Mouse (Mus musculus) adrenal gland, postnatal 10 days (tissue): ENCODE data around the gene Tmem161a. TPM values are rescaled to one million over a fixed set of nuclear protein-coding genes. Genes with fewer than 3 reads are reported as not detected.
"Not testable (repeated sequence)": the region's sequence is repeated elsewhere in the genome, so short reads cannot be mapped to it uniquely, and the experiment has no call there.

Experiments used
- DNase-seq: peaks from one replicate; pipeline ENCODE4 v3.0.0; 2021; ENCODE audit warnings: mixed read lengths
- total RNA-seq, 2 experiments: library from RNA; stranded (reverse); gene quantifications; 2 replicates each; pipeline ENCODE4 v1.2.3; 2021

Gene Tmem161a
- total RNA-seq, 2 experiments from 2014 or later = 43.1 to 47.0 TPM

DNA sequence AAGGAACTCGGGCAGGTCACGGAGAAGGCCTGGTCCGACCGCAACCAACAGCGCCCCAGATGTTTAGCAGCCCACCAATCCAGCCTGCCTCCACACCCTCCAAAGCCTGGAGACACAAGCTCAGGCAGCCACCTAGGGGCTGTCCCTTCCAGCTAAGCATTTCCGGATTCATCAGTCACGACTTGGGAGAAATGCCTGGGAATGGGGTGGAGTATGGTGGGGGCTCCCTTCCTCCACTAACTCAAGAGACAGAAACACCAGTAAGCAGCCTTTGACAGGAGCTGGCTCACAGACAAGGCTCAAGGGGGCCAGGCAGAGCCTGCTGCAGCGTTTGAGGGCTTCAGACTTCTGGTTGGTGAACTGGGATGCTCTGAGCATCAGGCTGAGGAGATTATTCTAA lies 38.4 kb downstream of the Tmem161a start:
- peak; percentile 50 for DNase-seq

DNA sequence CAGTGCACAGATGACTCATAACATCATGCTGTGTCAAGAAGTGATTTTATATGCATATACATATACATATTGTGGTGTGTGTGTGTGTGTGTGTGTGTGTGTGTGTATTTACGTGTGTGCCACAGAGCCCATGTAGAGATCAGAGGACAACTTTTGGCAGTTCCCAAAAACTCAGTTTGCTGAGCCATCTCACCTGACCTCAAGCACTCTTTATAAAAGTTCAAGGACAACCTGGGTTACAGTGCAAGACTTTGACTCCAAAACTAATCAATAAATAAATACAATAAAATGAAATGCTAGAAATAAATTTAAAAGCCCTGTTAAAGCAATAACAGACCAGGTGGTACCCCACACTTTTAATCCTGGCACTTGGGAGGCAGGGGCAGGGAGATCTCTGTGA lies 39.1 kb downstream of the Tmem161a start:
- DNase-seq = no peak

DNA sequence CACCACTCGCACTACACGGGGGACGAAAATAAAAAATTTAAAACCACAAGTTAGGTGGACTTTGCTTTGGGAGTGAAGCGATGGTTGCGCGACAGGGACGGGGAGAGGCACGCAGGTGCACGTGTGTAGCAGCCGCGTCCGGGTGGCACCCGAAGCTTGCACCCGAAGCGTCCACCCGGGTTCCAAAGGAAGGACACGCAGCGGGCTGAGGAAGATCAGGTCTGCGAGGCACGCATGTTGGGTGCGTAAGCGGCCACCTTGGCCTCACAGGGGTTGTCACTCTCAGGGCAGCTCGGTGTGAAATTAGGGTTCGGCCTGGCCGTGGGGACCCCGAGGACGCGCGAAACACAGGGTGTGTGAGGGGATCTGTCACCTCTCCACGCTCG lies 39.6 kb downstream of the Tmem161a start:
- peak; percentile 60 for DNase-seq

DNA sequence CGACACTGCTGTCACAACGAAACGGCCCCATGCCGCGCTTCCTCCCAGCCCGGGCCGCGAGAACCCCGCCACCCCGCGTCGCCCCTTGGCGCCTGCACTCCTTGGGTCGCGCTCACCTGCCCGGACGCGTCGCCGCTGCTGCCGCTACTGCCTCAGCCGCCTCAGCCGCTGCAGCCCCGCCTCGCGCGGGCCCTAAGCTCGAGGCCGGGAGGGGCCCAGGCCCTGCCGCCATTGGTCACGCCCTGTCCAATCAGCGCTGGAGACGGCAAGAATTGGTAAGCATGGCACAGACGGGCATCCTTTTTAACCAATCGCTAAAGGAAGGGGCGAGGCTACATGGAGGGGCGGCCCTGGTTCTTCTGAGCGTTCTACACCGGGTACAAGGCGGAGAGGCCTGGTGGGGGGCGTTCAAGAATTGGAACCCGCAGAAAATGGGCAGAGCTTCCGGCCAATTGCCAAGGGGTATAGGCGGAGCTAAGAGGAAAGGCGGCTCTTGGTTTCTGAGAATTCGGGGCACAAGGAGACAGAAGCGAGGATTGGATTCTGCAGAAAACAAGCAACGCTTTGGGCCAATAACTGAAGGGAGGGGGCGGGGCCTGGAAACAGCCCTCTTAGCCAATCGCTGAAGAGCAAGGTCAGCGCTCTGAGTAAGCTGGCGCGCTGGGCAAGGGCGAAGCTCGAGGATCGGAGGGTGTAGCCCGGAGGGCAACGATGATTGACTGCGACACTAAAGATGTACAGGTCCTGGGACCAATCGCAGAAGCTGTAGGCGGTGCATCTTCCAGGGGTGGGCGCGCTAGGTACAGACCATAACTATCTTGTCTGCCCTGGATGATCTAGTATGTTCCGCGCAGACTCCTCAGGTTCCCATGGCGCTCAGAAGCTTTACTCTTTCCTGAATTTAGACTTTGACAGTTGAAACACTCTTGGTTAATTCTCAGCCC lies 40.2 kb downstream of the Tmem161a start, which contains the start of gene Slc25a42:
Gene Slc25a42 (minus strand): TSS at position 194 of the 944 bp plus-strand sequence.
- DNase-seq = peak; percentile 97

DNA sequence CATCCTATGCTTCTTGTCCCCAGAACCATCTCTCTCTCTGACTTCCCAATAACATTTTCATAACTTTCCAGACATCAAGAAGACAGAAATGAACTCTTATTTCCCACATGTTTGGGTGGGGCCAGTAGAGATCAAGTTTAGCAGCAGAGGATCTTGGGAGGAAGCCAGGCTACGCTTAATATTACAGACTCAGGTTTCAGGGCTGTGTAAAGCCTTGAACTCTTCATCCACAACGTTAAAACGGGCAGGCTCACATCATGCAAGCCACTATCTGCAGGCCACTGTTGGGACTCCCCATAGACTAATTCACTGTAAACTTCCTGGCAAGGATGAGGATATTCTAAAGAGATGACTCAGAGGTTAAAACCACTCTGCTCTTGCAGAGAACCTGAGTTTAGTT lies 42.3 kb downstream of the Tmem161a start:
- DNase-seq = no peak

DNA sequence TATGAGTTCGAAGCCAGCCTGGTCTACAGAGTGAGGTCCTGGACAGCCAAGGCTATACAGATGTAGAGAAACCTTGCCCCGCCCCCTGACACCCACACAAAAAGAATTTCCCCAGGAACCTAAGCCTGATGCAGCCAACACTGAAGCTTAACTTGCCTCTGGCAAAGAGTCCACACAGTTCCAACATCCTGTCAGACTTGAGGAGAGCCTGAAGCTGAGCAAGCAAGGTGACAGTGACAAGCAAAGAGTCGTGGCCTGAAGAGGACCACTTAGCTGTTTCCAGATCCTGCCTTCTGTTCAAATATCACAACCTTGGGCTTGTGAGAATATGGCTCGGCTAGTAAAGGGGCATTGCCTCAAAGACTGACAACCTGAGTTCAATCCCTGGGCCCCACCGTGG lies 42.9 kb downstream of the Tmem161a start:
- no peak for DNase-seq

DNA sequence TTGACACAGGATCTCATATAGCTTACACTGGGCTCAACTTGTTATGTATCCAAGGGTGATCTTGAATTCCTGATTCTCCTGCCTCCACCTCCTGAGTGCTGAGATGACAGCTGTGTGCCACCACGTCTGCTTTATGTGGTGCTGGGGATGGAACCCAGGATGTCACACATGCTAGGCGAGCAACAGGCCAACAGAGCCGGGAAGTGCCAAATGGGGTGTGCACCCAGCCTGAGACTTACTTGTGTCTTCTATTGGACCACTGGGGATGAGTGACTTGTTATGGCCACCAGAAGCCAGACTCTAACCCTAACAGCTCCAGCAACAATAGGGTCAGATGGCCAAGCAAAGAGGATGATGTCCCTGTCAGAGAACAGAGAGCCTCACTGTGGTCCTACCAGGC lies 44.0 kb downstream of the Tmem161a start:
- not testable (repeated sequence) for DNase-seq

DNA sequence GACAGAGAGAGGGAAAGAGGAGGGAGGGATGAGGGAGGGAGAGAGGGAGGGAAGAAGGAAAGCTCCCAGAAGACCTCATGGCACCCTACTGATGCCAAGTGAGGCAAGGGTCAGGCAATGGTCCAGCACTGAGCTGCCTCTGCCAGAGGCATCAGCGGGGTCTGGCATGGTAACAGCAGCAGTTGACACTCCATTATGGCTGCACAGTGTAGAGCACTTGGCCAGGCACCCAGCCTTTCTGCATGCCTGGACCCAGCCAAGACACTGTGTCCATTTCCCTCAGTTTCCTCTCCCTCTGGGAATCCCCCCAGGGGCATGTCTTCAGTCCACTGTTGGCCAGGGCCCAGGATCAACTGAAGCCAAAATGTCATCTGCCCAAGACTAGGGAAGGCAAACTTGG lies 44.4 kb downstream of the Tmem161a start:
- peak; percentile 84 for DNase-seq

DNA sequence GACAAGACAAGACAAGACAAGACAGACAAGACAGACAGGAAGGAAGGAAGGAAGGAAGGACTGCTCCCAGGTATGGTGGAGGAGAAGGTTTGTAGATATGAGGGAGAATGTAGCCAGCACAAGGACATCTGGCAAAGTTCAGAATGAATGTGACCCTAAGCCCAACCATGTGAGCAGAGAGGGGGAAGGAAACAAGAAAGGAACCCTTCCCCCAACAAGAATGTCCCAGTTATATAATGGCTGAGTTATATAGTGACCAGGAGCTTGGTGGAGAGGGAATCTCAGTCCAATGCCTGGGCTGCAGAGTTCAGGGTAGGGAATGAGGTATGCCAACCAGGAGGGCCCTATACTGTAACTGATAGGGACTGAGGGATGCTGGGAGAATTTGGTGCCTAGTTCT lies 45.3 kb downstream of the Tmem161a start:
- no peak for DNase-seq

DNA sequence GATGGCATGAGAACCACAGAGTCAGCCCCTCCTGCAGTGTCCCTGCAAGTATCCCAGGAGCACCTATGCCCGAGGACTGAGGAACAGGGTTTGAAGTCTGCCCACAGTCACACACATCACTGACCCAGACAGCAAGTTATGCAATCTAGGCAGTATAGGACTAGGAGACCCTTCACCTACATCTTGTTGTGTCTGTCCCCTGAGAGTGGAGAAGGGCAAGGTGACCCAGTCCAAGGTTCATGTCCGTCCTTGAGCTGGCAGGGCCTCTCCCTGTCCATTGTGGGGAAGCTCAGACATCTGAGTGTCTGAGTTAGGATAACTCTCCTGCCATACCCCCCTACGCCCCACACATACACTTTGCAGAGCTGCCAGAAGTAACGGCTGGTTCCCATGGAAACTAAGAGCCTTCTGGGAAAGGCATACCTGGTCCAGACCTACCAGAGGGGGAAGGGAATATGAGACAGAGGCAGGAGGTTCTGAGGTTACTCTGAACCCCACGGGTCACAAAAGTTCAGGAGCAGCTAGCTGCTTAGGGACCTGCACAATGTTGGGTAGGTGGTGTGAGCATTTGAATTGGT lies 47.0 kb downstream of the Tmem161a start:
- DNase-seq = peak; percentile 57

DNA sequence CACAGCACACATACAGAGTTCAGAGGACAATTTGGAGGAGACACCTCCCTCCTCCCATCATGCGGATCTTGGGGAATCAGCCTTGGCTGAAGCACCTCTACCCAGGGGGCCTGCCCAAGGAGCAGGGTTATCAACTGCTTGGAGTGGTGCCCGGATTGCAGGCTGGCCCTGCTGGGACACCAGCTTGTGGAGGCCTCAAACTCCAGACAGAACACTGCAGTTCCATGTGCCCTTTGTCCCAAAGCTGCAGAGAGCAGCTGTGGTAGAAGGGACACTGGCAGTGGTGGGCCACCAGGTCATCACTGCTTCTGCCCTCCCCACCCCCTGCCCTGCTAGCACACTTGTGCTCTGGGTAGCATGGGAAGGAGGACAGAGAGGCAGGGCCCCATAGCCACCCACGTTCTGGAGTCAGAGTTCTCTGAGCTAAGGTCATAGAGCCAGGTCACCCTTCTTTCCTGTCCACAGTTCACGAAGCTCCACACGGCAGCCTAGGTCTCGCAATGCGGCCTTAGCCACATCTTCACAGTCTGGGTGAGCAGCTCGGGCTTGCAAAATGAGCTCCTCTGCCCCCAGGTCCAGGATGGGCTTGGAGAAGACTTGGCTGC lies 48.2 kb downstream of the Tmem161a start:
- DNase-seq = peak; percentile 87

DNA sequence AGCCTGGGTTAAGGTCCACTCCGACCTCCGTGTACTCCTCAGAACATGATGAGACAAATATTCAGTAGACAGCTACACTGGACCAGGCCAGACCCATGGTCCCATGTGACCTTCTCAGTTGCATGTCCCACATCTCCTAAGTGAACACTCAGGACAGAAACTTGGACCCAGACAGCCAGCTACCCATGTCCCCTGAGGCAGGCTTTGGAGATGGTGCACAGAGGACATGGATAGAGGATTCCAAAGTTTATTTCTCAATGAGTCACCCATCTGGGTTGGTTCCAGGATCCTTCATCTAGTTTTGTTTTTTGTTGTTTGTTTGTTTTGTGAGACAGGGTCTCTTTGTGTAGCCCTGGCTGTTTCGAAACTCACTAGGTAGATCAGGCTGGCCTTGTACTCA lies 48.8 kb downstream of the Tmem161a start:
- peak; percentile 63 for DNase-seq

DNA sequence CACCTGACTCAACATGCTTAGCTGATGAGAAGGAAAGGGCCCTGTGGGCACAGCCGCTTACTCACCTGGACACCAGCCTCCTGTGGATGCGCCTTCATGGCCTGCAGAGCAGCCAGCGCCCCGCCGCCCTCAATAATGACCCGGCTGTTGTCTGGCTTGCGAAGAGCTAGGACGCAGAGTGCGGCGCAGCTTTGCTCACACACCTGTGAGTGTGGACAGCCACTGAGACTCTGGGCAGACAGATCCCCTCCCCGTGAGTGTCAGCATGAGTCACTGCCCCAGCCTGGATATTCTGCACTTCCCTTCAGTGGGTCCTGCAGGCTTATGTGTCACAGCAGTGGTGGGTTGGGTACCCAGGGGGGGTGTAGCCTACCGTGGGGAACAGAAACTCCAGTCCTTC lies 49.9 kb downstream of the Tmem161a start:
- DNase-seq = no peak

DNA sequence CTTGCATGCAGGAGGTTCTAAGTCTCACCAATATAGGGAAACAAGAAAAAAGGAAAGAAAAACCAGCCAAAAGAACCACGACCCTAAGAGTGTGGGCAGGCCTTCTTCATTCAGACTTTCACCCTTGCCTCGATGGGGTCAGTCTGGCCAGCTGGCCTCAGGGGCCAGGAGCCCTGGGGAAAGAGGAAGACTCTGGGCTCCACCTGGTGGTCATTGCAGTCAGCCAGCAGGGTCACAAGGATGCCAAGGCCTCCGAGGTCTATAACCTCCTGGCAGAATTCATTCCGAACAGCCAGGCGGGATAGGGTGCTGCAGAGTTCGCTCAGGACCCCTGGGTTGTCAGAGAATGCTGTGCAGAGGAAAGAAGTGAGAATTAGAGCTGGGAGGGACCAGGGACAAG lies 51.2 kb downstream of the Tmem161a start:
- peak; percentile 75 for DNase-seq

DNA sequence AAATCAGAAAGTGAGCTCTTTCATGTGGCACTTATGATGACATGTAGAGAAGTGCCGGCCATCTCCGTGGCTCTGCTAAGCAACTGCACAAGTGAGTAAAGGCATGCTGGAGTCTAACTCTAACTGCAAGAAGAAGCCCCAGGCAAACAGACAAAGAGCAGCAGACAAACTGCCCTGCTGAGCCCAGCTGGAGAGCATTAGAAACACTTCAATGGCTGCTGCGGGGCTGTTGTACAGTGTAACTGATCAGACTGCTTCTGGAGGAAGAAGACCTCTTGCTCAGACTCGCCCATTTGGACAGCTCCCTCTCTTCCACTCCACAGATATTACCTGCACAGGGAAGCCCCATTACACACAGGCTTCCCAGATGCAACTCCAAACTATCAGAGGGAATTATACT lies 55.8 kb downstream of the Tmem161a start:
- DNase-seq = no peak

DNA sequence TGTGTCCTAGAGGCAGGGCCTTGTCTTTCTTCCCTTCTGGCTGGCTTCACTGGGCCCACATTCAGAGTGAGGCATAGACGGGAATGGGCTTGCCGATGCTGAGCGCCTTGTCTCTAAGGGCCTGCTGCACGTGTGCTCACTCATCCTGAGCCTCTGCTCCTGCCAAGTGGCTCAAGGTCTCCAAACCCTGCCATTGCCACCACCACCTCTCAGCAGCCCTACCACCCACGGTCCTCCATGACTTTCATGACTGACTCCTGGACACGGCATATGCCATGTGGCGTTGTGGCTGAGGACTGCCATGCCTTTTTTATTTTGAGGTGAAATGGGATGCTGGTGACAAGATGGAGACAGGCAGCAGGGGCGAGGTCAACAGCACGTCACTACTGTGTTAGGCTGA lies 58.7 kb downstream of the Tmem161a start:
- no peak for DNase-seq

Other genes with a start within 250 kb of the Tmem161a start
- gene Gatad2a, start 176.0 kb upstream of the Tmem161a start, total RNA-seq = 10 to 100 TPM; 84.4 to 90.0 TPM
- gene Mau2, start 129.6 kb upstream of the Tmem161a start, total RNA-seq = 10 to 100 TPM; 53.8 to 56.2 TPM
- gene Sugp1, start 129.5 kb upstream of the Tmem161a start, total RNA-seq = 10 to 100 TPM; 24.1 to 29.7 TPM
- 1 to 10 TPM; 4.3 to 9.3 TPM for gene Tm6sf2, start 99.4 kb upstream of the Tmem161a start, total RNA-seq
- under 1 TPM; 0.24 to 0.36 TPM for gene Hapln4, start 88.9 kb upstream of the Tmem161a start, total RNA-seq
- gene Ncan, start 51.5 kb upstream of the Tmem161a start, total RNA-seq = 1 to 10 TPM in 1 of 2 experiments, under 1 TPM in 1; 0.81 to 1.2 TPM
- 10 to 100 TPM; 15.7 to 16.1 TPM for gene Nr2c2ap, start 41.0 kb upstream of the Tmem161a start, total RNA-seq
- gene Rfxank, start 33.2 kb upstream of the Tmem161a start, total RNA-seq = 10 to 100 TPM; 18.0 to 23.9 TPM
- gene Borcs8, start 32.9 kb upstream of the Tmem161a start, total RNA-seq = 10 to 100 TPM; 45.0 to 48.5 TPM
- under 1 TPM; 0.36 to 0.54 TPM for gene Mef2b, start 32.6 kb upstream of the Tmem161a start, total RNA-seq
- 100 to 1,000 TPM; 124 to 184 TPM for gene Slc25a42, start 39.9 kb downstream of the Tmem161a start, total RNA-seq
- 10 to 100 TPM; 28.9 to 48.5 TPM for gene Sugp2, start 61.9 kb downstream of the Tmem161a start, total RNA-seq
- gene Armc6, start 62.1 kb downstream of the Tmem161a start, total RNA-seq = 10 to 100 TPM; 11.2 to 13.2 TPM
- gene Homer3, start 110.5 kb downstream of the Tmem161a start, total RNA-seq = 10 to 100 TPM; 23.8 to 33.3 TPM
- gene Ddx49, start 130.1 kb downstream of the Tmem161a start, total RNA-seq = 10 to 100 TPM; 63.4 to 67.7 TPM
- 100 to 1,000 TPM; 203 to 216 TPM for gene Cope, start 130.2 kb downstream of the Tmem161a start, total RNA-seq
- 1 to 10 TPM; 2.3 to 3.7 TPM for gene Cers1, start 143.4 kb downstream of the Tmem161a start, total RNA-seq
- gene Gdf1, start 157.5 kb downstream of the Tmem161a start, total RNA-seq = 1 to 10 TPM in 1 of 2 experiments, under 1 TPM in 1; 0.88 to 1.2 TPM
- gene Upf1, start 180.9 kb downstream of the Tmem161a start, total RNA-seq = 10 to 100 TPM; 49.1 to 51.4 TPM
- 1 to 10 TPM in 1 of 2 experiments, under 1 TPM in 1; 0.97 to 2.0 TPM for gene Comp, start 201.2 kb downstream of the Tmem161a start, total RNA-seq